Mouse (Mus musculus) intestine, postnatal 0 days (tissue): ENCODE data around the gene Nrxn3. TPM values are rescaled to one million over a fixed set of nuclear protein-coding genes. Genes with fewer than 3 reads are reported as not detected.

ENCODE experiments used
- ATAC-seq: fragments of 200-750 bp; cut with Nextera tagmentation; 2 replicates; pipeline ENCODE4 v1.8.0; 2017; ENCODE audit warnings: mild to moderate bottlenecking, moderate TSS enrichment, moderate library complexity
- H3K27ac ChIP-seq: fragments of 300-500 bp; sonication (generic); 2 replicates; pipeline ENCODE4 v1.5.1; 2014; ENCODE audit warnings: mild to moderate bottlenecking, low read depth, low read length, moderate library complexity
- H3K27me3 ChIP-seq: fragments of 300-500 bp; sonication (generic); replicated peaks from 2 replicates; pipeline ENCODE4 v1.6.1; 2014; ENCODE audit warnings: low read length, mixed read lengths; ENCODE audit not compliant: control insufficient read depth, insufficient read depth
- H3K36me3 ChIP-seq: fragments of 300-500 bp; sonication (generic); 2 replicates; pipeline ENCODE4 v1.6.1; 2014; ENCODE audit warnings: mild to moderate bottlenecking, moderate library complexity; ENCODE audit not compliant: control insufficient read depth, insufficient read depth
- H3K4me1 ChIP-seq: fragments of 300-500 bp; sonication (generic); replicated peaks from 2 replicates; pipeline ENCODE4 v1.6.1; 2014; ENCODE audit warnings: antibody characterized with exemption, low read length, mixed read lengths; ENCODE audit not compliant: control insufficient read depth, insufficient read depth
- H3K4me2 ChIP-seq: fragments of 300-500 bp; sonication (generic); replicated peaks from 2 replicates; pipeline ENCODE4 v1.6.1; 2014; ENCODE audit warnings: low read depth, mild to moderate bottlenecking, moderate library complexity
- H3K4me3 ChIP-seq: fragments of 300-500 bp; sonication (generic); 2 replicates; pipeline ENCODE4 v1.5.1; 2014; ENCODE audit warnings: low read depth, low read length
- H3K9ac ChIP-seq: fragments of 300-500 bp; sonication (generic); 2 replicates; pipeline ENCODE4 v1.6.1; 2014; ENCODE audit warnings: mild to moderate bottlenecking, low read depth, low read length
- H3K9me3 ChIP-seq: fragments of 300-500 bp; sonication (generic); 2 replicates; pipeline ENCODE4 v1.6.1; 2016; ENCODE audit warnings: mixed run types; ENCODE audit not compliant: control insufficient read depth
- CTCF ChIP-seq: sonication (generic); IDR thresholded peaks from 2 replicates; pipeline ENCODE4 v1.5.1; 2016; ENCODE audit warnings: low read depth, mild to moderate bottlenecking, control low read depth, antibody characterized with exemption, moderate library complexity
- WGBS: fragments of 180-500 bp; shearing (Covaris S2); extraction: QIAGEN DNeasy Blood & Tissue Kit; methylation state at CpG from one replicate; pipeline ENCODE4 v1.1.7; 2014; 5-methylcytosine and 5-hydroxymethylcytosine counted together
- polyA plus RNA-seq: library from polyadenylated mRNA; unstranded; fragments of >200 nt; fragmentation: Nextera tagmentation; extraction: Ambion mirVana; gene quantifications from 2 replicates; pipeline ENCODE4 v1.2.1, GENCODE M21; 2015

Nrxn3 gene
- polyA plus RNA-seq, 1 experiment from 2014 or later: 0.47 TPM

- Histone ChIP-seq H3K27ac (no peak overlapping the region), H3K36me3 (no peaks in the 10 kb centered on the region), H3K4me3 (no peak overlapping the region), H3K27me3 (no peaks in the 10 kb centered on the region), H3K9ac (no peak overlapping the region), H3K9me3 (no peaks in the 10 kb centered on the region), H3K4me2 (no peak overlapping the region), H3K4me1 (no peaks in the 10 kb centered on the region)
- no peak for ATAC-seq
- TF ChIP-seq CTCF: no peak
Measured at GRCm38 (mm10) chr12:89040151-89040550, 317.5 kb downstream of the Nrxn3 start.

GRCm38 (mm10) chr12:89041429-89042107 is 318.9 kb downstream of the Nrxn3 start:
- WGBS: 64% methylated on average over 2 of the region's 2 CpGs
- Histone ChIP-seq H3K4me1 (no peaks in the 10 kb centered on the region), H3K27ac (no peak overlapping the region), H3K27me3 (no peaks in the 10 kb centered on the region), H3K9ac (no peak overlapping the region), H3K9me3 (no peaks in the 10 kb centered on the region), H3K36me3 (no peaks in the 10 kb centered on the region), H3K4me3 (no peak overlapping the region), H3K4me2 (no peak overlapping the region)
- TF ChIP-seq CTCF: no peak
- ATAC-seq: no peak

DNA sequence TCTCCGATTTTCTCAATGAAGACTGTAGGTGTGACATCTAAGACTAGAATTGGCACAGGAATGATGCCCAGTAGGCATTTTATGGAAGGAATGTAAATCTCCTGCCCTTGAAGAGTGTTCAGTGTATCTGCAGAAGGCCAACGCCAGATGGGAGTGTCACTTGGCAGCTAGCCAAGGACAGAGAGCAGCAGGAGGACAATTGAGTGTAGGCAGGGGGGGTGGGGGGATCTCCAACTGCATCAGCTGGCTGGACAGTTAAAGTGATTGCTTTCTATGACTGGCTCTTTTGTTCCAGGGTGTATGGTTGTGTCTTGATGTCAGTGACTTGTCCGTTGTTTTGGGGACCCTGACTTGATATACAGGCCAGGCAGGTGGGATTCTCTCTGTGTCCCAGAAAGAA is 326.6 kb downstream of the Nrxn3 start:
- no peaks in the 10 kb centered on the region for H3K4me1 ChIP-seq
- no peak overlapping the region for H3K9ac ChIP-seq
- H3K36me3 ChIP-seq: no peaks in the 10 kb centered on the region
- H3K27me3 ChIP-seq: no peaks in the 10 kb centered on the region
- H3K27ac ChIP-seq: no peak overlapping the region
- WGBS: 43% methylated on average over 3 of the region's 3 CpGs
- no peak overlapping the region for H3K4me2 ChIP-seq
- H3K9me3 ChIP-seq: no peaks in the 10 kb centered on the region
- H3K4me3 ChIP-seq: no peak overlapping the region
- ATAC-seq: no peak
- peak; percentile 10; the same call in 1 of the 2 replicates for TF ChIP-seq CTCF

DNA sequence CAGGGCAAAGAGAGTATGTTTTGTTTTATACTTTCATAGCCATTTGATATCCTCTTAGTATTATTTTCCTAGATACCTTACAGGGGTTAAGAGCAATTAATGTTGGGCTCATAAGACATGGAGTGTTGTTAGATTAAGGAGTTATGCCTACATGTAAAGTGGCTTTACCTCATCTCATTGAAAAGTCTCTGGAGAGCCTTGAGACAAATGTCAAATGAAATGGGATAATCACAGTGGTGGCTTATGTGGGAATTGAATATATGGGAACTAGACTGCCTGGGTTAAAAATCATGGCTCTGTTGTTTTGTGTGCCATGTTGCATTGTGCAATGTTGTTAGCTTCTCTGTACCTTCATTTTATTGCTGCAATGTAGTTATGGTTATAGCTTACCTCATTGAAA is 327.0 kb downstream of the Nrxn3 start:
- Histone ChIP-seq H3K9me3 (no peaks in the 10 kb centered on the region), H3K9ac (no peak overlapping the region), H3K4me3 (no peak overlapping the region), H3K36me3 (no peaks in the 10 kb centered on the region), H3K27me3 (no peaks in the 10 kb centered on the region), H3K27ac (no peak overlapping the region), H3K4me2 (no peak overlapping the region), H3K4me1 (no peaks in the 10 kb centered on the region)
- ATAC-seq: no peak
- no peak for TF ChIP-seq CTCF

- no peak for ATAC-seq
- H3K4me3 ChIP-seq: no peak overlapping the region
- TF ChIP-seq CTCF: no peak
Measured at GRCm38 (mm10) chr12:89072436-89072835, 349.8 kb downstream of the Nrxn3 start.

GRCm38 (mm10) chr12:89073167-89073743 is 350.6 kb downstream of the Nrxn3 start:
- Histone ChIP-seq H3K9me3 (no peaks in the 10 kb centered on the region), H3K27ac (no peak overlapping the region), H3K4me1 (no peaks in the 10 kb centered on the region), H3K9ac (no peak overlapping the region), H3K27me3 (no peaks in the 10 kb centered on the region), H3K4me2 (no peak overlapping the region), H3K4me3 (no peak overlapping the region), H3K36me3 (no peaks in the 10 kb centered on the region)
- WGBS: 54% methylated on average over 5 of the region's 5 CpGs
- ATAC-seq: no peak
- TF ChIP-seq CTCF: no peak

More at GRCm38 (mm10) chr12:89072436-89072835, 349.8 kb downstream of the Nrxn3 start:
- no peak overlapping the region for H3K27ac ChIP-seq
- H3K36me3 ChIP-seq: no peaks in the 10 kb centered on the region
- no peak overlapping the region for H3K9ac ChIP-seq
- no peak overlapping the region for H3K4me2 ChIP-seq
- no peaks in the 10 kb centered on the region for H3K27me3 ChIP-seq
- H3K9me3 ChIP-seq: no peaks in the 10 kb centered on the region
- H3K4me1 ChIP-seq: no peaks in the 10 kb centered on the region
